Mouse (Mus musculus) ES-E14 (cell line): ENCODE results near the gene Hipk2.

ENCODE experiments used
- HCFC1 ChIP-seq: IDR thresholded peaks from 2 replicates; pipeline ENCODE4 v1.6.1; 2012; ENCODE audit warnings: low read length, inconsistent platforms, borderline replicate concordance; ENCODE audit not compliant: insufficient read depth
- MAFK ChIP-seq: IDR thresholded peaks from 2 replicates; pipeline ENCODE4 v1.6.1; 2014; ENCODE audit warnings: mild to moderate bottlenecking, low read depth, low read length, inconsistent platforms; ENCODE audit not compliant: insufficient read depth
- ZNF384 ChIP-seq: IDR thresholded peaks from 2 replicates; pipeline ENCODE4 v1.6.1; 2012; ENCODE audit warnings: low read depth, low read length, inconsistent platforms

DNA sequence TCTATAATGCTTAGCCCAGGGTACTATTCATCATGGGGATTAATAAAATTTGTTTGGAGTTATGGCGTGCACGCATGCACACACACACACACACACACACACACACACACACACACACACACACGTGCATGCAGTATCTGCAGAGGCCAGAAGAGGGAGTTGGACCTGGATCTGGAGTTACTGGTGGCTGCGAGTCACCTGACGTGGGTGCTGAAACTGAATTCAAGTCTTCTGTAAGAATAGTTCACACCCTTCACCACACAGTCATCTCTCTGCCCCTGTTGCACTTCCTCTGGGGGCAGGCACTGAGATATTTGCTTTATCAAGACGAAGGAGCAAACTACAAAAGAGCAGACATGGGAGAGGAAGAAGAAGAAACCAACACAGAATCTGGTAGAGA, 206.4 kb downstream of the Hipk2 start:
- no peak for TF ChIP-seq ZNF384
- no peak for TF ChIP-seq HCFC1
- no peak for TF ChIP-seq MAFK
